Mouse (Mus musculus): Measurements from ENCODE around the gene Nr4a1.

DNA sequence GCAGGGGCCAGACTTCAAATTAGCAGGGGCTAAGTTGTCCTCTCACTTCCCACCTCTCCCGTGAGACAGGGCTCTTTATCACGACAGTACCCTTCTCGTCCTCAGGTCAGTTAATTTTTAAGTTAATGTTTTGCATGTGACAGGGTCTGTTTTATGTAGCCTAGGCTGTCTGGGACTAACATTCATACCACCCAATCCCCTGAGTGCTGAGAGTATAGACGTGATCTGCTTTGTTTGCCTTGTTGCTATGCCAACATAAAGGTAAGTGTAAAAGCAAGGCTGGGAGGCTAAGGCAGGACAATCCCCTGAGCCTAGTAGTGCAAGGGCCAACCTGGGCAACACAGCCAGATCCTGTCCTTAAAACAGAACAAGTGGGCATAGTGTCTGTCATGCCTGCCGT lies 55.4 kb downstream of the Nr4a1 start:
- TF ChIP-seq CTCF (conservative IDR thresholded peaks at IDR 0.05; ENCODE audit: insufficient read depth, insufficient read length, low read depth, low read length) = no peak
- TF ChIP-seq POLR2A (IDR thresholded peaks at IDR 0.05; ENCODE audit: low read depth, low read length) = no peak

All from kidney, adult 2 months (tissue).